Mouse (Mus musculus) heart, embryonic 13.5 days (tissue): Measurements from ENCODE around the gene Sae1. TPM values are rescaled to one million over a fixed set of nuclear protein-coding genes. Genes with fewer than 3 reads are reported as not detected.
A peak's percentile ranks its signal among the peaks of the same experiment; 100 is the strongest.

Experiments
- ATAC-seq: fragments of 200-750 bp; cut with Nextera tagmentation; 2 replicates; pipeline ENCODE4 v1.8.0; 2017; ENCODE audit warnings: moderate TSS enrichment; ENCODE audit not compliant: insufficient number of reproducible peaks, low FRiP score, low TSS enrichment; ENCODE audit errors: extremely low read depth
- H3K27ac ChIP-seq: fragments of 300-500 bp; sonication (generic); replicated peaks from 2 replicates; pipeline ENCODE4 v1.5.1; 2015; ENCODE audit warnings: moderate library complexity, mild to moderate bottlenecking, inconsistent platforms
- H3K27me3 ChIP-seq: fragments of 300-500 bp; sonication (generic); replicated peaks from 2 replicates; pipeline ENCODE4 v1.6.1; 2015; ENCODE audit warnings: mild to moderate bottlenecking, inconsistent platforms
- H3K36me3 ChIP-seq: fragments of 300-500 bp; sonication (generic); 2 replicates; pipeline ENCODE4 v1.6.1; 2015; ENCODE audit warnings: mild to moderate bottlenecking, inconsistent platforms
- H3K4me1 ChIP-seq: fragments of 300-500 bp; sonication (generic); 2 replicates; pipeline ENCODE4 v1.6.1; 2015; ENCODE audit warnings: inconsistent platforms
- H3K4me2 ChIP-seq: fragments of 300-500 bp; sonication (generic); 2 replicates; pipeline ENCODE4 v1.6.1; 2015; ENCODE audit warnings: inconsistent platforms, mild to moderate bottlenecking, moderate library complexity
- H3K4me3 ChIP-seq: fragments of 300-500 bp; sonication (generic); 2 replicates; pipeline ENCODE4 v1.5.1; 2015; ENCODE audit warnings: moderate library complexity, mild to moderate bottlenecking, inconsistent platforms
- H3K9ac ChIP-seq: fragments of 300-500 bp; sonication (generic); 2 replicates; pipeline ENCODE4 v1.6.1; 2015; ENCODE audit warnings: inconsistent platforms, mild to moderate bottlenecking, moderate library complexity
- H3K9me3 ChIP-seq: fragments of 300-500 bp; sonication (generic); 2 replicates; pipeline ENCODE4 v1.6.1; 2016; ENCODE audit warnings: inconsistent platforms
- WGBS: fragments of 180-500 bp; shearing (Covaris S2); methylation state at CpG from one replicate; pipeline ENCODE4 v1.1.7; 2015; ENCODE audit warnings: mixed read lengths; 5-methylcytosine and 5-hydroxymethylcytosine counted together
- polyA plus RNA-seq: library from polyadenylated mRNA; unstranded; fragments of >200 nt; fragmentation: Nextera tagmentation; extraction: Ambion mirVana; gene quantifications from 2 replicates; pipeline ENCODE4 v1.2.1, GENCODE M21; 2015

The Sae1 gene
- polyA plus RNA-seq, 1 experiment from 2014 or later = 210 TPM

DNA sequence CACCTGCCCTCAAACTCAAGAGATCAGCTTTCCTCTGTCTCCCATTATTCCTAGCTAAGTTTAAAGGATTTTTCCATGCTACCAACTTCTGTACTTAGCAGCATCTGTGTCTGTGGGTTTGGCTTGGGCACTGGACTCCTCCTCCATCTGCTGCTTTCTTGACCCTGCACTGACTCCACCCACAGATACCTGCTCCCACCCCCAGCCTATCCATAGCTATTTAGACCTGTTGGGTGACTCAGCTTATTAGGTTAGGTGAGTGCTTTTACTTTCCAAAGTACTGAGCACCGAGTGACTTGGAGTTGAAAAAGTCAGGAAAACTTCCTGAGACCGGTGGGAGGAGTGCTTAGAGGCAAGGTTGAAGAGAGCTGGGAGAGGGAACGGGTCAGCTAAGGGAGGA is 27.8 kb upstream of the Sae1 start:
- Histone ChIP-seq H3K27me3 (no peaks in the 10 kb centered on the region), H3K9ac (no peak overlapping the region), H3K9me3 (no peaks in the 10 kb centered on the region), H3K36me3 (peaks cover 78% of the 10 kb centered on the region), H3K4me2 (no peak overlapping the region), H3K4me1 (peaks cover 57% of the 10 kb centered on the region), H3K4me3 (no peak overlapping the region), H3K27ac (peak overlapping the region; percentile 43)
- WGBS = 73% methylated on average over 3 of the region's 3 CpGs
- ATAC-seq = peak; percentile 56; the same call in 1 of the 2 replicates

GRCm38 (mm10) chr7:16412930-16413329 is 25.3 kb upstream of the Sae1 start:
- Histone ChIP-seq H3K4me3 (no peak overlapping the region), H3K4me1 (peaks cover 62% of the 10 kb centered on the region), H3K9ac (peak overlapping the region; percentile 47; the same call in 1 of the 2 replicates), H3K4me2 (peak overlapping the region; percentile 11), H3K36me3 (peaks cover 62% of the 10 kb centered on the region), H3K27me3 (no peaks in the 10 kb centered on the region), H3K27ac (peak overlapping the region; percentile 65), H3K9me3 (no peaks in the 10 kb centered on the region)
- 53% methylated on average over 2 of the region's 2 CpGs for WGBS
- no peak for ATAC-seq

DNA sequence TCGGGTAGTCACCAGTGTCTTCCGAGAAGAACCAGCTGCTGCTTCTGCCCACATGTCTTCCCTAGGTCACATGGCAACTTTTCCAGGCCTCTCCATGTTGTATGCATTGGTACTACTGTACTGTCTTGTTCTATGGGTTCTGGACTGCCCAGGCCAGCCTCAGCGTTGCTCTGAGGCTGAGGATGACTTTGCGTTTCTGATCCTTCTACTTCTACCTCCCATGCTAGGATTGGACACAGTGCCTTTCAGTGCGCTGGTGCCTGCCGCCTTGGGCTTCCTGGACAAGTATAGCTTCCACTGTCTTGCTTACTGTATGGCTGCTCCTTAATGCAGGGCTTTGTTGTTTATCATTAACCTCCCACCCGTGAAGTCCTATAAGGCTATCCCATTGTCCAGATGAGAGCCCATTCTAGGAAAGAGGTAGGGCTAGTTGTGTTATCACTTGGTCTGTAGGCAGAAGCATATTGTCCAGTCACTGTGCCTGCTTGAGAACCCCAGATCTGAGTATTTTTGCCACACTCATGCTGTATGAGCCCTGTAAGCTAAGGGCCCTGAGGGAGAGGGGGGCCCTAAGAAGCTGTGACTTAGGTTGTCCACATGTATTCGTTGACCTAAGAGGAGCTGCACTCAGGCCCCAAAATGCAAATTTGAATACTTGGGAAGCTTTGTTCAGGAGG is 24.8 kb upstream of the Sae1 start:
- Histone ChIP-seq H3K9ac (0 out of 2 replicates have a peak overlapping the region, but pooled peaks have one; percentile 47), H3K36me3 (peaks cover 59% of the 10 kb centered on the region), H3K27ac (peak overlapping the region; percentile 65), H3K27me3 (no peaks in the 10 kb centered on the region), H3K4me2 (peak overlapping the region; percentile 18), H3K4me3 (no peak overlapping the region), H3K9me3 (no peaks in the 10 kb centered on the region), H3K4me1 (peaks cover 61% of the 10 kb centered on the region)
- peak; percentile 78 for ATAC-seq
- 74% methylated on average over 8 of the region's 8 CpGs for WGBS

DNA sequence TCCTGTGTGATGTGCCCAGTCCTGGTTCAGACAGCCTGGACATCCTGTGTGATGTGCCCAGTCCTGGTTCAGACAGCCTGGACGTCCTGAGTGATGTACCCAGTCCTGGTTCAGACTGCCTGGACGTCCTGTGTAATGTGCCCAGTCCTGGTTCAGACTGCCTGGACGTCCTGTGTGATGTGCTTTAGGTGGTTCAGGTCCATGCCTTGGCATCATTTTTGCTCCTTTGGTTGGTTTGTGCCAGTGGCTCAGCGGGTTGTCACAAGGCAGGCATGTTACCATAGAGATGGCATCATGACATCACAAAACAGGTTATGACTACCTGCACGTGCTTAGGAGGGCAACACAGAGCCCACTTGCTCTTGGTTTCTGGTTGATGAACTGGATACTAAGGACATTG is 23.5 kb upstream of the Sae1 start:
- Histone ChIP-seq H3K4me2 (no peak overlapping the region), H3K36me3 (peaks cover 52% of the 10 kb centered on the region), H3K27me3 (no peaks in the 10 kb centered on the region), H3K9me3 (no peaks in the 10 kb centered on the region), H3K4me1 (peaks cover 60% of the 10 kb centered on the region), H3K4me3 (no peak overlapping the region), H3K9ac (no peak overlapping the region), H3K27ac (peak overlapping the region; percentile 65; the same call in 1 of the 2 replicates)
- ATAC-seq = no peak
- WGBS = 92% methylated on average over 5 of the region's 5 CpGs

DNA sequence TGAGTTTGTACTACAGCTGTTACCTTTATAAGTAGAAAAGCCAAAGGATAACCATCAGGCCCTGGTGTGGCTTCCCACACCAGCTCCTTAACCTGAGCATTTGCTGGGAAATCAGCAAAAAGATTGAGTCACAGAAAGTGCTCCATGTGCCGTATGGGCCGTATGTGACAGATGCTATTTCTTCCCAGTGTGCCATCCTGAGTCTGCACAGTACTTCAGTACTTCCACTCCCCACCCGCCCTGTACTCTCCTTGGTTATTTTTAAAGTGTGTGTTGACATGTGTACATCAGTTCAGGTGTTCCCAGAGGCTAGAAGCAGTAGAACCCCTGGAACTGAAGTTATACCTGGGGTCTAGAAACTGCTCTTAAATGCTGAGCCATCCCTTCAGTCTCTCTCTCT is 19.4 kb upstream of the Sae1 start:
- peaks cover 63% of the 10 kb centered on the region for H3K4me1 ChIP-seq
- WGBS = 66% methylated on average over 3 of the region's 3 CpGs
- no peaks in the 10 kb centered on the region for H3K27me3 ChIP-seq
- H3K36me3 ChIP-seq = peaks cover 29% of the 10 kb centered on the region
- ATAC-seq = no peak
- H3K9ac ChIP-seq = peak overlapping the region; percentile 33; the same call in 1 of the 2 replicates
- H3K27ac ChIP-seq = 0 out of 2 replicates have a peak overlapping the region, but pooled peaks have one; percentile 15
- no peak overlapping the region for H3K4me2 ChIP-seq
- no peak overlapping the region for H3K4me3 ChIP-seq
- no peaks in the 10 kb centered on the region for H3K9me3 ChIP-seq

- Histone ChIP-seq H3K4me3 (peak overlapping the region; percentile 27), H3K9ac (peak overlapping the region; percentile 68), H3K4me2 (peak overlapping the region; percentile 61), H3K36me3 (peaks cover 20% of the 10 kb centered on the region), H3K27me3 (no peaks in the 10 kb centered on the region), H3K9me3 (no peaks in the 10 kb centered on the region), H3K27ac (peak overlapping the region; percentile 93), H3K4me1 (peaks cover 52% of the 10 kb centered on the region)
- 27% methylated on average over 11 of the region's 11 CpGs for WGBS
- ATAC-seq = peak; percentile 59
Measured at GRCm38 (mm10) chr7:16405516-16406351, 18.1 kb upstream of the Sae1 start.

GRCm38 (mm10) chr7:16405073-16405455 is 17.5 kb upstream of the Sae1 start:
- Histone ChIP-seq H3K36me3 (peaks cover 14% of the 10 kb centered on the region), H3K27me3 (no peaks in the 10 kb centered on the region), H3K9ac (peak overlapping the region; percentile 68), H3K9me3 (no peaks in the 10 kb centered on the region), H3K27ac (peak overlapping the region; percentile 93), H3K4me3 (peak overlapping the region; percentile 27), H3K4me1 (peaks cover 52% of the 10 kb centered on the region), H3K4me2 (peak overlapping the region; percentile 61)
- 39% methylated on average over 2 of the region's 2 CpGs for WGBS
- ATAC-seq = no peak

GRCm38 (mm10) chr7:16404315-16405072 is 16.9 kb upstream of the Sae1 start:
- H3K9me3 ChIP-seq = no peaks in the 10 kb centered on the region
- ATAC-seq = no peak
- H3K4me3 ChIP-seq = peak overlapping the region; percentile 27; the same call in 1 of the 2 replicates
- H3K4me1 ChIP-seq = peaks cover 52% of the 10 kb centered on the region
- peak overlapping the region; percentile 93 for H3K27ac ChIP-seq
- H3K4me2 ChIP-seq = peak overlapping the region; percentile 61
- H3K9ac ChIP-seq = peak overlapping the region; percentile 68
- no peaks in the 10 kb centered on the region for H3K27me3 ChIP-seq
- peaks cover 14% of the 10 kb centered on the region for H3K36me3 ChIP-seq
- WGBS = 77% methylated on average over 3 of the region's 3 CpGs

DNA sequence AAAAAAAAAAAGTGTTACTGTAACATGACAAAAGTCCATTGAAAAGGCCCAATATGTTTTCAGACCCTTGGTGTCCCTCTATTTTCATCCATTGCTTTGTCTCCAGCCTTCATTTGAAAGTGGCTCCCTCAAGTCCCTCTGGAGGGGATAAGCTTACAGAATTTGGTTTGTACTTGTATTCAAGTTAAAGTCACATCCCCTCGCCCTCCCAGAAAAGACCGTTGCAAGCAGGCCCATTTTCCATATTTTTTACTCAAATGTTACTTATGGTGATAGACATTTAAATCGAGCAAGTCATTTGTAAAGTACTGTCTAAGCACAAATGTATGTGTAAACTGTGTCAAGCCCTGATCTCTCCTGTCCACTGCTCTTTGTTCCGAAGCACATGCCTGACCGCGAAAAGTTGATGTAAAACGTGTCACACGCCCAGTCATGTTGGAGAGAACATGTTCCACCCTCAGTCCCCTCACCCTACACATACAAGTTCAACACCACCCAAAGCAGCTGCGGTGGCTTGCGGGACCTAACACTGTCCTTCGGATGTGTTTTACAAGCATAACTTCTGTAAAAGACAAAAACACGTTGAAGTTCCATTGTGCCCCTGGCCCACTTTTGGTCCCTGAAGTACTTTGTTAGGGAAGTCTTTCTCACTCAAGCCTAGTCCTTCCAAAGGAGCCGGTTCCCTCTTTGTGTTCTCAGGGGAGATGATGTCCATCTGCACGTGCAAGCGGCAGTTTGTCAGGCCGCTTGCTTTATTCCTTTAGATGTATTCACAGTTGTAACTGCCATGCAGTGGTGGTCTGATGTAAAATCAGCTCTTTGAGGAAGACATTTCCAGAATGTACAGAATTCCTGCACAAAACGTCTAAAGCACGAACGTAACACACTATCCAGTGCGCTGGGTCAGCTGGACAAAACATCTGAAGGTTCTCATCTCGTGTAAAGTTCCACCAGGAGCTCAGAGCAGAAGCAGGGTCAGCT is 15.7 kb upstream of the Sae1 start:
- 36% methylated on average over 21 of the region's 21 CpGs for WGBS
- Histone ChIP-seq H3K4me3 (peak overlapping the region; percentile 95), H3K9me3 (no peaks in the 10 kb centered on the region), H3K4me1 (peaks cover 56% of the 10 kb centered on the region), H3K9ac (peak overlapping the region; percentile 100), H3K4me2 (peak overlapping the region; percentile 92), H3K36me3 (peaks cover 11% of the 10 kb centered on the region), H3K27ac (peak overlapping the region; percentile 100), H3K27me3 (no peaks in the 10 kb centered on the region)
- ATAC-seq = no peak

DNA sequence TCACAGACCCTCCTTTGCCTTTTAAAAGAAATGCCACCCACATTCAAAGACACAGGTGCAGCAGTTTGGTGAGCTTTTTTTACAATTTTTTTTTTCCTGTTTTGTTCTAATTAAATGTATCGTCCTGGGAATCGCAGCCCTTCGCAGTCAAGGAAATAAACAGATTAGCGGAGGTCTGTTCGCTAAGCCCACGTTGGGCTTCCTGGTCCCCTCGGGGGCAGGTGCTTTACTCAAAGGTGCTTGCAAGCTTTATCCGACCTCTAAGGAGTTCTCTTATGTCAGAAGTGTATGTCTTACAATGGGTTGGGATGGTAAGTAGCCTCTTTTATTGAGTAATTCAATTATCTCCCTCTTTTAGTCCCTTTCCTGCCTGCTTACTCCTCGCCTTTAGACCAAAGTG is 14.8 kb upstream of the Sae1 start:
- Histone ChIP-seq H3K9me3 (no peaks in the 10 kb centered on the region), H3K9ac (peak overlapping the region; percentile 100), H3K4me2 (peak overlapping the region; percentile 92), H3K27me3 (no peaks in the 10 kb centered on the region), H3K4me3 (peak overlapping the region; percentile 95), H3K27ac (peak overlapping the region; percentile 100), H3K36me3 (0 out of 2 replicates have a peak, but pooled peaks cover 6% of the 10 kb centered on the region), H3K4me1 (peaks cover 49% of the 10 kb centered on the region)
- ATAC-seq = no peak
- WGBS = 2% methylated on average over 9 of the region's 9 CpGs
